Mouse (Mus musculus) hindbrain, embryonic 14.5 days (tissue): ENCODE data around the gene Lrmp. TPM values are rescaled to one million over a fixed set of nuclear protein-coding genes. Genes with fewer than 3 reads are reported as not detected.

Experiments
- ATAC-seq: fragments of 200-750 bp; cut with Nextera tagmentation; 2 replicates; pipeline ENCODE4 v1.8.0; 2017; ENCODE audit warnings: moderate number of reproducible peaks, mild to moderate bottlenecking, moderate TSS enrichment, moderate library complexity; ENCODE audit not compliant: low FRiP score
- DNase-seq: peaks from one replicate; pipeline ENCODE4 v3.0.0-alpha.2; 2015; ENCODE audit warnings: low spot score
- H3K27ac ChIP-seq: fragments of 300-500 bp; sonication (generic); 2 replicates; pipeline ENCODE4 v1.5.1; 2014; ENCODE audit warnings: mild to moderate bottlenecking, moderate library complexity
- H3K27me3 ChIP-seq: fragments of 300-500 bp; sonication (generic); 2 replicates; pipeline ENCODE4 v1.6.1; 2014; ENCODE audit warnings: mild to moderate bottlenecking, low read length, mixed read lengths; ENCODE audit not compliant: control insufficient read depth, insufficient read depth
- H3K36me3 ChIP-seq: fragments of 300-500 bp; sonication (generic); replicated peaks from 2 replicates; pipeline ENCODE4 v1.6.1; 2014; ENCODE audit not compliant: control insufficient read depth, insufficient read depth
- H3K4me1 ChIP-seq: fragments of 300-500 bp; sonication (generic); replicated peaks from 2 replicates; pipeline ENCODE4 v1.6.1; 2014; ENCODE audit warnings: antibody characterized with exemption, low read length, mixed read lengths; ENCODE audit not compliant: control insufficient read depth, insufficient read depth
- H3K4me2 ChIP-seq: fragments of 300-500 bp; sonication (generic); replicated peaks from 2 replicates; pipeline ENCODE4 v1.6.1; 2014; ENCODE audit warnings: mild to moderate bottlenecking, moderate library complexity
- H3K4me3 ChIP-seq: fragments of 300-500 bp; sonication (generic); replicated peaks from 2 replicates; pipeline ENCODE4 v1.5.1; 2014; ENCODE audit warnings: mild to moderate bottlenecking, low read length
- H3K9ac ChIP-seq: fragments of 300-500 bp; sonication (generic); 2 replicates; pipeline ENCODE4 v1.6.1; 2014
- H3K9me3 ChIP-seq: fragments of 300-500 bp; sonication (generic); 2 replicates; pipeline ENCODE4 v1.6.1; 2016; ENCODE audit warnings: low read length; ENCODE audit not compliant: control insufficient read depth
- WGBS: fragments of 180-500 bp; shearing (Covaris S2); extraction: QIAGEN DNeasy Blood & Tissue Kit; methylation state at CpG from one replicate; pipeline ENCODE4 v1.1.7; 2014; 5-methylcytosine and 5-hydroxymethylcytosine counted together
- polyA plus RNA-seq: library from polyadenylated mRNA; unstranded; fragments of >200 nt; fragmentation: Nextera tagmentation; extraction: Ambion mirVana; gene quantifications from 2 replicates; pipeline ENCODE4 v1.2.1, GENCODE M21; 2014

The Lrmp gene
- polyA plus RNA-seq, 1 experiment from 2014 or later: 0.78 TPM

DNA sequence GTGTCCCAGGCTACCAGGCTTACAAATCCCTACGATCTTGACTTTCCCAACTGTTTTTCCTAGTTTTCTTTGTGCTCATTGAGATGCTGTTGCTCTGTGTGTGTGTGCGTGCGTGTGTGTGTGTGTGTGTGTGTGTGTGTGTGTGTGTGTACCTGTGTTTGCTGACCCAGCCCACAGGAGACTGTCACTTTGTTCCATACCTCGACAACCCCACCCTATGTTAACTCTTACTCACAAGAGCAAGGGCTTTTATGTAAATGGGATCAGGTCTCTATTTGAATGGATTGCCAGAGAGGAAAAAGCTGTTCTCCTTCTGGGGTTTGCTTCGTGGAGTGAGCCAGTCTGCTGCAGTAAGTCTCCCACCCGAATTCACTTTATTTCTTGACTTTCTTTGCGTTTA is 29.7 kb downstream of the Lrmp start:
- DNase-seq (no peak), ATAC-seq (no peak)
- Histone ChIP-seq H3K9ac (no peak overlapping the region), H3K4me2 (no peak overlapping the region), H3K4me1 (peaks cover 4% of the 10 kb centered on the region; the same call in 1 of the 2 replicates), H3K9me3 (no peaks in the 10 kb centered on the region), H3K27ac (no peak overlapping the region), H3K36me3 (no peaks in the 10 kb centered on the region), H3K27me3 (no peaks in the 10 kb centered on the region), H3K4me3 (no peak overlapping the region)
- 77% methylated on average over 7 of the region's 7 CpGs for WGBS

- WGBS: 85% methylated on average over 16 of the region's 16 CpGs
- Histone ChIP-seq H3K4me3 (no peak overlapping the region), H3K9ac (no peak overlapping the region), H3K27ac (no peak overlapping the region), H3K27me3 (no peaks in the 10 kb centered on the region), H3K4me2 (no peak overlapping the region), H3K4me1 (peaks cover 4% of the 10 kb centered on the region; the same call in 1 of the 2 replicates), H3K9me3 (no peaks in the 10 kb centered on the region), H3K36me3 (no peaks in the 10 kb centered on the region)
- no peak for ATAC-seq
- DNase-seq: no peak
These were observed 32.3 kb downstream of the Lrmp start for GRCm38 (mm10) chr6:145147716-145148115.

GRCm38 (mm10) chr6:145149054-145149453 is 33.6 kb downstream of the Lrmp start:
- DNase-seq (no peak), ATAC-seq (0 out of 2 replicates have a peak, but pooled peaks have one; percentile 17)
- Histone ChIP-seq H3K4me3 (no peak overlapping the region), H3K9ac (no peak overlapping the region), H3K9me3 (no peaks in the 10 kb centered on the region), H3K27me3 (no peaks in the 10 kb centered on the region), H3K4me1 (peaks cover 4% of the 10 kb centered on the region; the same call in 1 of the 2 replicates), H3K36me3 (no peaks in the 10 kb centered on the region), H3K4me2 (no peak overlapping the region), H3K27ac (no peak overlapping the region)
- WGBS: 37% methylated on average over 9 of the region's 9 CpGs

DNA sequence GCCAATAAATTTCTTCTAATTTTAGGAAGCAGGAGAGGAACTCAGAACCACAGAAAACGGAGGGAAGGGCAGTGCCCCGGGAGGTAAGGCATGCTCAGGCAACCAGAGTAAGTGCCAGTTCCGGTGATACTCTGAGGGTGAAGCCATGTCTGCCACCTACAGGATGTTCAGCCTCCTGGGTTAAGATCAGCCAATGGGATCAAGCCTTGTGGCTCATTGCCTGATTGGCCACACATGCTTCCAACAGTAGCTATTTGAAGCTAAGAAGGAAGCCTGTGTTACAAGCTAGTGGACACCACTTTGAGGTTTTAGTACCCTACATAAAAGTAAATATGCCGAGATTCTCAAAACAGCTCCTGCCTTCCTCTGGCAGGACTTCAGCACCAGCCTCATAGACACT is 43.2 kb downstream of the Lrmp start:
- H3K27ac ChIP-seq: no peak overlapping the region
- 79% methylated on average over 4 of the region's 4 CpGs for whole genome bisulfite sequencing
- H3K9me3 ChIP-seq: no peaks in the 10 kb centered on the region

GRCm38 (mm10) chr6:145160581-145160980 is 45.1 kb downstream of the Lrmp start:
- Histone ChIP-seq H3K36me3 (no peaks in the 10 kb centered on the region), H3K4me2 (no peak overlapping the region), H3K27me3 (no peaks in the 10 kb centered on the region), H3K4me1 (no peaks in the 10 kb centered on the region), H3K9ac (no peak overlapping the region), H3K4me3 (no peak overlapping the region), H3K9me3 (no peaks in the 10 kb centered on the region), H3K27ac (no peak overlapping the region)
- DNase-seq (no peak), ATAC-seq (no peak)
- 74% methylated on average over 5 of the region's 5 CpGs for WGBS

More for the DNA sequence above, 43.2 kb downstream of the Lrmp start:
- H3K36me3 ChIP-seq: no peaks in the 10 kb centered on the region
- H3K4me2 ChIP-seq: no peak overlapping the region
- no peaks in the 10 kb centered on the region for H3K4me1 ChIP-seq
- DNase-seq (no peak), ATAC-seq (no peak)
- H3K9ac ChIP-seq: no peak overlapping the region
- no peak overlapping the region for H3K4me3 ChIP-seq
- H3K27me3 ChIP-seq: no peaks in the 10 kb centered on the region

DNA sequence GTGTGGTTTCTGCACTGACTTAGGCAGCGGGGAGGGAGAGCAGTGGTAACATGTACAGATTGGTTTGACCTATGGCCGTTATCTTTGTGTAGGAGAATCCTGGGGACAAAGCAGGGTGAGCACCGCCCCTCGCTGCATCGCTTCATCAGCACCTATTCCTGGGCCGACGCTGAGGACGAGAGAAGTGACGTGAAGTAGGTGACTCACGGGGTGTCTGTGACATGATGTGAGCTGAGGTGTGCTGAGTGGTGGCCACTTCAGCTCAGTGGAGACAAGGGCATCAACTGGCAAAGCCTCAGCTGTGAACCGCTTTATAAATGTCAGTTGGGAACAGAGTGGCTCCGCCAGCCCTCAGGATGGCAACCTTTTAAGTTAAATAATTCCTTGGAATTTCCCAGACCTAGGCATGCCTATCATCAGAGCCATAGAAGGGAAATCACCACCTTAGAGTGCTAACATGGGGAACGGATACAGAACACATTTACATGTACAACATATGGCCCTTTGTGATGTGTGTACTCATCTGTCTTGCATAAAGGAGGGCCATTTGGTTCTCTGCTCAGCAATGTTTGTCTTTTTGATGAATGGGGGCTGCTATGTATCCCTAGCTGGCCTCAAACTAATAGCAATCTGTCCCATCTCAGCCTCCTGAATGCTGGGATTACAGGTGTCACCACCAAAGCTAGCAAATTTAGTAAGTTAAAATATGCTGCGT is 56.6 kb downstream of the Lrmp start:
- Histone ChIP-seq H3K27me3 (0 out of 2 replicates have a peak, but pooled peaks cover 3% of the 10 kb centered on the region), H3K4me2 (no peak overlapping the region), H3K9ac (no peak overlapping the region), H3K4me1 (peaks cover 8% of the 10 kb centered on the region), H3K27ac (no peak overlapping the region), H3K4me3 (no peak overlapping the region), H3K9me3 (no peaks in the 10 kb centered on the region), H3K36me3 (no peaks in the 10 kb centered on the region)
- DNase-seq (no peak), ATAC-seq (no peak)
- 71% methylated on average over 14 of the region's 14 CpGs for WGBS

DNA sequence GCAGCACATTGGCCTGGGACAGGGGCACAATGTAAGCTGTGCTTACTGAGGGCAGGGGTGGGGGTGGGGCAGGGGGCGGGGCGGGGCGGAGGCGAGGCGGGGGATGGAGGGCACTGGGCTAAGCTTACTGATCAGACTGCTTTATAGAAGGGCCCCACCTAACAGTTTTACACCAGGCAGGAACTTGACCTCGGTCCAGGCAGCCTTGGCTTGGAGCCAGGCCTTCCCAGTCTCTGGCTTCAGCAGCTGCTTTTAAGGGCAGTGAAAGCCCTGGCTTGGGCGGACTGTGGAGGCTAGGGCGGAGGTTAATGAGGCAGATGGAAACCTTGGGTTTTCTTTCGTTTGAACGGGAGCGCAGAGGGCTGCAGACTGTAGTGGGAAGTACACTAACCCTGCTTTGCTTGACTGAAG is 58.3 kb downstream of the Lrmp start:
- H3K4me2 ChIP-seq: peak overlapping the region; percentile 13
- peak; percentile 74; the same call in 1 of the 2 replicates for ATAC-seq
- H3K36me3 ChIP-seq: no peaks in the 10 kb centered on the region
- WGBS: 5% methylated on average over 11 of the region's 11 CpGs
- DNase-seq: peak; percentile 70
- H3K9me3 ChIP-seq: no peaks in the 10 kb centered on the region
- H3K4me3 ChIP-seq: no peak overlapping the region
- no peak overlapping the region for H3K27ac ChIP-seq
- 0 out of 2 replicates have a peak, but pooled peaks cover 3% of the 10 kb centered on the region for H3K27me3 ChIP-seq
- H3K4me1 ChIP-seq: peaks cover 8% of the 10 kb centered on the region
- no peak overlapping the region for H3K9ac ChIP-seq

GRCm38 (mm10) chr6:145175571-145175981 is 60.1 kb downstream of the Lrmp start:
- Histone ChIP-seq H3K9me3 (no peaks in the 10 kb centered on the region), H3K36me3 (no peaks in the 10 kb centered on the region), H3K27ac (no peak overlapping the region), H3K27me3 (0 out of 2 replicates have a peak, but pooled peaks cover 3% of the 10 kb centered on the region), H3K9ac (no peak overlapping the region), H3K4me3 (no peak overlapping the region), H3K4me2 (no peak overlapping the region), H3K4me1 (peaks cover 8% of the 10 kb centered on the region)
- no peak for DNase-seq
- no peak for ATAC-seq
- WGBS: 31% methylated on average over 9 of the region's 9 CpGs

- Histone ChIP-seq H3K4me1 (peaks cover 8% of the 10 kb centered on the region), H3K27me3 (0 out of 2 replicates have a peak, but pooled peaks cover 3% of the 10 kb centered on the region), H3K9ac (no peak overlapping the region), H3K9me3 (no peaks in the 10 kb centered on the region), H3K27ac (no peak overlapping the region), H3K36me3 (no peaks in the 10 kb centered on the region), H3K4me3 (no peak overlapping the region), H3K4me2 (no peak overlapping the region)
- DNase-seq (no peak), ATAC-seq (no peak)
- WGBS: 57% methylated on average over 10 of the region's 10 CpGs
These were observed 61.0 kb downstream of the Lrmp start for GRCm38 (mm10) chr6:145176474-145176873.
